Mouse (Mus musculus) embryonic facial prominence, embryonic 14.5 days (tissue): ENCODE data around the gene Acot8. TPM values are rescaled to one million over a fixed set of nuclear protein-coding genes. Genes with fewer than 3 reads are reported as not detected.
A peak's percentile ranks its signal among the peaks of the same experiment; 100 is the strongest.

Source experiments
- ATAC-seq: fragments of 200-750 bp; cut with Nextera tagmentation; 2 replicates; pipeline ENCODE4 v1.8.0; 2017; ENCODE audit warnings: low read depth, moderate number of reproducible peaks, moderate TSS enrichment
- DNase-seq: peaks from one replicate; pipeline ENCODE4 v3.0.0-alpha.2; 2015; ENCODE audit warnings: low spot score
- H3K27ac ChIP-seq: fragments of 300-500 bp; sonication (generic); replicated peaks from 2 replicates; pipeline ENCODE4 v1.5.1; 2014; ENCODE audit warnings: low read depth, mild to moderate bottlenecking, low read length, moderate library complexity
- H3K27me3 ChIP-seq: fragments of 300-500 bp; sonication (generic); replicated peaks from 2 replicates; pipeline ENCODE4 v1.6.1; 2014; ENCODE audit warnings: low read length; ENCODE audit not compliant: control insufficient read depth, insufficient read depth
- H3K36me3 ChIP-seq: fragments of 300-500 bp; sonication (generic); 2 replicates; pipeline ENCODE4 v1.6.1; 2014; ENCODE audit warnings: low read length, mixed read lengths; ENCODE audit not compliant: control insufficient read depth, insufficient read depth
- H3K4me1 ChIP-seq: fragments of 300-500 bp; sonication (generic); 2 replicates; pipeline ENCODE4 v1.6.1; 2014; ENCODE audit warnings: antibody characterized with exemption, low read length; ENCODE audit not compliant: control insufficient read depth, insufficient read depth
- H3K4me2 ChIP-seq: fragments of 300-500 bp; sonication (generic); 2 replicates; pipeline ENCODE4 v1.6.1; 2014; ENCODE audit warnings: low read depth, mild to moderate bottlenecking, low read length, moderate library complexity, mixed read lengths
- H3K4me3 ChIP-seq: fragments of 300-500 bp; sonication (generic); 2 replicates; pipeline ENCODE4 v1.5.1; 2014; ENCODE audit warnings: low read depth, mild to moderate bottlenecking, low read length
- H3K9ac ChIP-seq: fragments of 300-500 bp; sonication (generic); 2 replicates; pipeline ENCODE4 v1.6.1; 2014; ENCODE audit warnings: low read depth, mild to moderate bottlenecking, low read length, moderate library complexity, mixed read lengths
- H3K9me3 ChIP-seq: fragments of 300-500 bp; sonication (generic); 2 replicates; pipeline ENCODE4 v1.6.1; 2016; ENCODE audit warnings: low read length; ENCODE audit not compliant: control insufficient read depth
- WGBS: fragments of 180-500 bp; shearing (Covaris S2); extraction: QIAGEN DNeasy Blood & Tissue Kit; methylation state at CpG from one replicate; pipeline ENCODE4 v1.1.7; 2014; 5-methylcytosine and 5-hydroxymethylcytosine counted together
- polyA plus RNA-seq: library from polyadenylated mRNA; unstranded; fragments of >200 nt; fragmentation: Nextera tagmentation; extraction: Ambion mirVana; gene quantifications from 2 replicates; pipeline ENCODE4 v1.2.1, GENCODE M21; 2014

Gene Acot8
- polyA plus RNA-seq, 1 experiment from 2014 or later = 13.8 TPM

GRCm38 (mm10) chr2:164790451-164790850 lies 14.2 kb downstream of the Acot8 start:
- Histone ChIP-seq H3K36me3 (peaks cover 62% of the 10 kb centered on the region), H3K4me2 (no peak overlapping the region)
- WGBS = 72% methylated on average over 4 of the region's 4 CpGs

GRCm38 (mm10) chr2:164788411-164788810 lies 16.3 kb downstream of the Acot8 start:
- Histone ChIP-seq H3K27ac (no peak overlapping the region), H3K9ac (no peak overlapping the region), H3K9me3 (no peaks in the 10 kb centered on the region), H3K27me3 (no peaks in the 10 kb centered on the region), H3K36me3 (peaks cover 44% of the 10 kb centered on the region), H3K4me3 (no peak overlapping the region), H3K4me2 (no peak overlapping the region), H3K4me1 (peaks cover 8% of the 10 kb centered on the region)
- 73% methylated on average over 4 of the region's 4 CpGs for WGBS
- ATAC-seq (no peak), DNase-seq (no peak)

More at GRCm38 (mm10) chr2:164790451-164790850, 14.2 kb downstream of the Acot8 start:
- DNase-seq (no peak), ATAC-seq (no peak)
- H3K27me3 ChIP-seq = no peaks in the 10 kb centered on the region
- H3K4me1 ChIP-seq = peaks cover 8% of the 10 kb centered on the region
- no peak overlapping the region for H3K27ac ChIP-seq
- H3K9ac ChIP-seq = no peak overlapping the region
- no peak overlapping the region for H3K4me3 ChIP-seq
- H3K9me3 ChIP-seq = no peaks in the 10 kb centered on the region

GRCm38 (mm10) chr2:164787779-164788178 lies 16.9 kb downstream of the Acot8 start:
- H3K4me2 ChIP-seq = peak overlapping the region; percentile 87
- no peak for ATAC-seq

GRCm38 (mm10) chr2:164787032-164787431 lies 17.6 kb downstream of the Acot8 start:
- Histone ChIP-seq H3K4me2 (peak overlapping the region; percentile 87), H3K9me3 (no peaks in the 10 kb centered on the region), H3K4me3 (peak overlapping the region; percentile 66), H3K36me3 (peaks cover 30% of the 10 kb centered on the region), H3K27ac (no peak overlapping the region), H3K27me3 (no peaks in the 10 kb centered on the region), H3K9ac (peak overlapping the region; percentile 83; the same call in 1 of the 2 replicates), H3K4me1 (peaks cover 8% of the 10 kb centered on the region)
- WGBS = 75% methylated on average over 3 of the region's 3 CpGs
- ATAC-seq = no peak
- DNase-seq = no peak

More at GRCm38 (mm10) chr2:164787779-164788178, 16.9 kb downstream of the Acot8 start:
- Histone ChIP-seq H3K27me3 (no peaks in the 10 kb centered on the region), H3K27ac (no peak overlapping the region), H3K4me1 (peaks cover 8% of the 10 kb centered on the region), H3K36me3 (peaks cover 38% of the 10 kb centered on the region), H3K4me3 (peak overlapping the region; percentile 10; the same call in 1 of the 2 replicates), H3K9me3 (no peaks in the 10 kb centered on the region), H3K9ac (no peak overlapping the region)
- no peak for DNase-seq
- WGBS = 72% methylated on average over 10 of the region's 10 CpGs

- H3K4me3 ChIP-seq = peak overlapping the region; percentile 66
- DNase-seq = peak; percentile 47
- peak overlapping the region; percentile 87 for H3K4me2 ChIP-seq
- H3K9me3 ChIP-seq = no peaks in the 10 kb centered on the region
- H3K27ac ChIP-seq = peak overlapping the region; percentile 82
- peaks cover 8% of the 10 kb centered on the region for H3K4me1 ChIP-seq
- no peaks in the 10 kb centered on the region for H3K27me3 ChIP-seq
- H3K9ac ChIP-seq = peak overlapping the region; percentile 83
- WGBS = 7% methylated on average over 15 of the region's 15 CpGs
- ATAC-seq = 0 out of 2 replicates have a peak, but pooled peaks have one; percentile 6
- peaks cover 25% of the 10 kb centered on the region; the same call in 1 of the 2 replicates for H3K36me3 ChIP-seq
Observed at GRCm38 (mm10) chr2:164786388-164786885, 18.2 kb downstream of the Acot8 start.

GRCm38 (mm10) chr2:164785481-164786387 lies 18.9 kb downstream of the Acot8 start, which contains the start of gene Snx21:
Gene Snx21, plus strand, starts transcription at chr2:164785823.
- ATAC-seq = peak; percentile 91
- WGBS = 0% methylated on average over 34 of the region's 89 CpGs

GRCm38 (mm10) chr2:164784869-164785420 lies 19.7 kb downstream of the Acot8 start:
- peak overlapping the region; percentile 87 for H3K4me2 ChIP-seq
- 11% methylated on average over 7 of the region's 7 CpGs for WGBS
- no peaks in the 10 kb centered on the region for H3K27me3 ChIP-seq
- ATAC-seq (no peak), DNase-seq (no peak)
- peak overlapping the region; percentile 66 for H3K4me3 ChIP-seq
- H3K9me3 ChIP-seq = no peaks in the 10 kb centered on the region
- H3K9ac ChIP-seq = peak overlapping the region; percentile 83
- 0 out of 2 replicates have a peak, but pooled peaks cover 11% of the 10 kb centered on the region for H3K36me3 ChIP-seq
- peaks cover 8% of the 10 kb centered on the region for H3K4me1 ChIP-seq
- H3K27ac ChIP-seq = peak overlapping the region; percentile 82

More at GRCm38 (mm10) chr2:164785481-164786387, 18.9 kb downstream of the Acot8 start, which contains the start of gene Snx21:
- no peaks in the 10 kb centered on the region for H3K9me3 ChIP-seq
- H3K4me2 ChIP-seq = peak within 1 kb of the TSS; percentile 87
- H3K4me3 ChIP-seq = peak within 1 kb of the TSS; percentile 66
- H3K4me1 ChIP-seq = peaks cover 8% of the 10 kb centered on the region
- H3K27me3 ChIP-seq = no peaks in the 10 kb centered on the region
- peaks cover 17% of the 10 kb centered on the region; the same call in 1 of the 2 replicates for H3K36me3 ChIP-seq
- H3K27ac ChIP-seq = peak within 1 kb of the TSS; percentile 82
- DNase-seq = peak; percentile 95
- peak within 1 kb of the TSS; percentile 83 for H3K9ac ChIP-seq

- no peak for ATAC-seq
- Histone ChIP-seq H3K4me1 (peaks cover 8% of the 10 kb centered on the region), H3K9ac (no peak overlapping the region), H3K4me2 (no peak overlapping the region), H3K4me3 (no peak overlapping the region), H3K36me3 (0 out of 2 replicates have a peak, but pooled peaks cover 5% of the 10 kb centered on the region), H3K27me3 (no peaks in the 10 kb centered on the region), H3K9me3 (no peaks in the 10 kb centered on the region), H3K27ac (no peak overlapping the region)
- WGBS = 71% methylated on average over 7 of the region's 7 CpGs
- DNase-seq = no peak
Observed at GRCm38 (mm10) chr2:164783926-164784581, 20.6 kb downstream of the Acot8 start.
